In genomic region chr19:7633021-7633420, GRCm38 (mm10) we compare ENCODE assay signal across 24 mouse cellular contexts. TPM values are rescaled to one million over a fixed set of nuclear protein-coding genes. Genes with fewer than 3 reads are reported as not detected.
"Had no signal": no experiment of that assay in that cellular context is flagged by ENCODE, and none has a peak within 500 bp of the region (broad histone marks: within the 10 kb centered on the region; RNA-seq: fewer than 3 reads in every experiment).

No protein-coding gene starts in this region.

- H3K27ac ChIP-seq: midbrain, embryonic 10.5 days; midbrain, embryonic 13.5 days; midbrain, embryonic 15.5 days; neural tube, embryonic 13.5 days; neural tube, embryonic 15.5 days had no signal

- H3K4me1 ChIP-seq: midbrain, embryonic 10.5 days; midbrain, embryonic 13.5 days; midbrain, embryonic 15.5 days; neural tube, embryonic 13.5 days; neural tube, embryonic 15.5 days had no signal

- H3K36me3 ChIP-seq: midbrain, embryonic 10.5 days; midbrain, embryonic 13.5 days; midbrain, embryonic 15.5 days; neural tube, embryonic 13.5 days; neural tube, embryonic 15.5 days had no signal

- H3K27me3 ChIP-seq: midbrain, embryonic 13.5 days; midbrain, embryonic 15.5 days; neural tube, embryonic 13.5 days; neural tube, embryonic 15.5 days had no signal

- DNase-seq: lung, adult 18-20 months; lung, embryonic 14.5 days; lung, postnatal 10 days; lung, postnatal 4 days; retina, postnatal 1 day; right cerebral cortex, adult 18-20 months; right cerebral cortex, postnatal 25 days; right cerebral cortex, postnatal 4 days; spleen, adult 18-20 months; thymus, adult 18-20 months; thymus, postnatal 14 days; thymus, postnatal 36 days had no signal

- H3K4me3 ChIP-seq: midbrain, embryonic 10.5 days; midbrain, embryonic 13.5 days; midbrain, embryonic 15.5 days; myocyte; neural tube, embryonic 13.5 days; neural tube, embryonic 15.5 days had no signal

- H3K9ac ChIP-seq: lung, embryonic 14.5 days; midbrain, embryonic 13.5 days; midbrain, embryonic 15.5 days; neural tube, embryonic 13.5 days; neural tube, embryonic 15.5 days had no signal

RNA-seq across cellular contexts. Expression of gene Hrasls5, which starts 20.7 kb away (rescaled TPM):
- total RNA-seq: megakaryocyte, adult 5-6 weeks; megakaryocyte-erythroid progenitor cell, adult 5-6 weeks had no signal
- polyA plus RNA-seq: lung, embryonic 14.5 days; midbrain, embryonic 10.5 days; midbrain, embryonic 13.5 days; midbrain, embryonic 15.5 days; neural tube, embryonic 11.5 days; neural tube, embryonic 13.5 days; neural tube, embryonic 15.5 days; small intestine, adult 2 months; stomach, embryonic 14.5 days; stomach, embryonic 16.5 days had no signal

RNA-seq across cellular contexts. Expression of gene Lgals12, which starts 26.0 kb away (rescaled TPM):
- total RNA-seq: megakaryocyte, adult 5-6 weeks; megakaryocyte-erythroid progenitor cell, adult 5-6 weeks had no signal
- polyA plus RNA-seq: midbrain, embryonic 10.5 days; neural tube, embryonic 11.5 days had no signal
